Mouse (Mus musculus) ovary, postnatal 14 days (tissue): ENCODE data around the gene Mob3a.
A peak's percentile ranks its signal among the peaks of the same experiment; 100 is the strongest.

Source experiments
- DNase-seq: peaks from one replicate; pipeline ENCODE4 v3.0.0; 2022; ENCODE audit warnings: low spot score

Gene Mob3a

DNA sequence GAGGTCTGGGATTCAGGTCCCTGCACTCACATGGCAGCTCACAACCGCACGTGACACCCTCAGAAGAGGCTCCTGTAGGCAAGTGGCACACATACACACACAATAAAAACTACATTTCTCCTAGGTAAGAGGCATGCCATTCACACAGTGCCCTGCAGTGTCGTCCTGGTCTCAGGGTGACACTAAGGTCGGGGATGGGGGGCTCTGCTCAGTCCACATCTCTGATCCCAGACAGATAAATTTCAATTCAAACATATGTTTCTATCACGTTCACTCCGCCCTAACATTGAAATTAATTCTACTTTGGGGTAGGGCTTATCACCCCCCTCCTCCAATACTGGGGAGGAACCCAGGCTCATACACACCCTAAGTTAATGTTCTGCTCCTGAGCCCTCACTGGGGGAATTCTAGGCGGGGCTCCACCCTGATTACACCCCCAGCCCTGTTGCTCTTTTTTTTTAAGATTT, 1.7 kb downstream of the Mob3a start:
- no peak for DNase-seq

DNA sequence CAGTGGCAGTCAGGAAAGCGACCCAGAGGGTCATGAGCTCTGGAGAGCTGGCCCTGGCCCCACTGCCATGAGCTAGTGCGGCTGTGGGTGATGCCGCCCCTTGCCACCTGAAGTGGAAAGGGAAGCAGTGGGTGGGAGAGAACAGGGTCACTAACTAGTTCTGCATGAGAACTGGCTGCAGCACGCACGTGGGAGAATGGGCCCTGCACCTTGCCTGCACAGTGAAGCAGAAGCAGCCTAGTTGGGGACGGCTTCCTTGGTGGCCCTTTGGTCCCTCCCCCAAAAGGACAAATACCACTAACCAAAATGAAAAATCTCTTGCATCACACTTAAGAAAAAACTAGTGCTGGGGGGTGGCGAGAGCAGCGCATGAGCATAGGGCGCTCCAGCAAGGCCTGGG, 3.2 kb downstream of the Mob3a start:
- DNase-seq: no peak

DNA sequence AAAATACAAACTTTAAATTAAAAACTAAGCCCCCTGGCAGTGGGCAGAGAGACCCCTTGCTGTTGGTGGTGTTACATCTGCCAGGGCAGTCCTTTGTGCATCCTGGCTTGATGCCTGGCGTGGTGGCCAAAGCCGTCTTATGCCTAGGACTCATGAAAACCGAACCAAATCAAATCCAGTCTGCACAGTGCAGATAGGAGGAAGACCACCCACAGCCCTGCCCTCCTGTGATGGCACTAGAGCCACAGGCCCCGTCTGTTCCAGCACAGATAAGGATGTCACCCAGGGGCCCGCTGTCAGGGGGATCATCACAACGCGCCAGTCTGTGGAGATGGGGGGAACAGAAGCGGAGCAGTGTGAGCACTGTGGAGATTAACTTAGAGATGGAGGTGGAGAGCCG, 4.0 kb downstream of the Mob3a start:
- no peak for DNase-seq

DNA sequence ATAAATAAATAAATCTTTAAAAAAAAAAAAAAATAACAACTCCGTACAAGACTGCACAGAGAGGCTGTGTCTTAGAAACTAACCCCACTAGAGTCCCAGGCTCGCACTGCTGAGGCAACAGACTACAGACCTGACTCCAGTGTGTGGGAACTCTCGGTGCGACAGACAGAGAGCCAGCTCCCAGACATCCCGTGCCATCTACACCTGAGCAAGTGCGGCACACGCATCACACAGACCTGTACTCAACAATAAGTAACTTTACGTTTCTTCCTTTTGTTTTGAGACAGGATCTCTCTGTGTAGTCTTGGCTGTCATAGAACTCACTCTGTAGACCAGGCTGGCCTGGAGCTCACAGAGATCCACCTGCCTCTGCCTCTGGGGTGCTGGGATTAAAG, 4.4 kb downstream of the Mob3a start:
- no peak for DNase-seq

DNA sequence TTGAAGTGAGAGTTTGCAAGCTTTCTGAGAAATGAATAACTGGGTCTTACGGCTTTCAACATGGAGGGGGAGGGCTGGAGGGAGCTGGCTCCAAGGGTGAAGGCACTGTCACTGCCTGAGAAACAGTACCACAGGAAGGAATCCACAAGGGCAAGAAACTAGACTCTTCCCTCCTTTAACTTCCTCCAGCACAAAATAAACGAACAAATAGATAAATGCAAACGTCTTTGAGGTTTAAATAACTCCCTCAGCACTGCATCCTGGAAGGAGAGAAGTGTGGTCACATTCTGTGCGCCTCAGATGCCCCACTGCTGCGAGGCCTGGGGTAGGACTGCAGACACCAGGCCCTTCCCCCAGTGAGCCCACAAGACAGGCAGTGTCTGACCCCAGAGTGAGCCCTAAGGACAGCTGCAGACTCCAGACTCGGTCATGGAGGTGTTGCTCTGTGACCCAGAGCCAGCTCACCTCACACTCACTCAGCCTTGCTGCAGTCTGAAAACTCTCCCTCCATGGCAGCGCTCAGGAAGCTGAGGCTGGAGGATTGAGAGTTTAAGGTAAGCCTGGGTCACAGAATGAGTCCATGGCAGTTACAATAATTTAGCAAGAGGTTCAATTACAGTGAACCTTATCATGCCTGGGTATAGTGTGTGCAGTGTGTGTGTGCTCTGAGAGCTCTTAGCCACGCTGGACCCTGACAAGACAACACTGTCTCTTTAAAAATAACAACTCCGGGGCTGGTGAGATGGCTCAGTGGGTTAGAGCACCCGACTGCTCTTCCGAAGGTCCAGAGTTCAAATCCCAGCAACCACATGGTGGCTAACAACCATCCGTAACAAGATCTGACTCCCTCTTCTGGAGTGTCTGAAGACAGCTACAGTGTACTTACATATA, 5.0 kb downstream of the Mob3a start:
- DNase-seq: no peak

DNA sequence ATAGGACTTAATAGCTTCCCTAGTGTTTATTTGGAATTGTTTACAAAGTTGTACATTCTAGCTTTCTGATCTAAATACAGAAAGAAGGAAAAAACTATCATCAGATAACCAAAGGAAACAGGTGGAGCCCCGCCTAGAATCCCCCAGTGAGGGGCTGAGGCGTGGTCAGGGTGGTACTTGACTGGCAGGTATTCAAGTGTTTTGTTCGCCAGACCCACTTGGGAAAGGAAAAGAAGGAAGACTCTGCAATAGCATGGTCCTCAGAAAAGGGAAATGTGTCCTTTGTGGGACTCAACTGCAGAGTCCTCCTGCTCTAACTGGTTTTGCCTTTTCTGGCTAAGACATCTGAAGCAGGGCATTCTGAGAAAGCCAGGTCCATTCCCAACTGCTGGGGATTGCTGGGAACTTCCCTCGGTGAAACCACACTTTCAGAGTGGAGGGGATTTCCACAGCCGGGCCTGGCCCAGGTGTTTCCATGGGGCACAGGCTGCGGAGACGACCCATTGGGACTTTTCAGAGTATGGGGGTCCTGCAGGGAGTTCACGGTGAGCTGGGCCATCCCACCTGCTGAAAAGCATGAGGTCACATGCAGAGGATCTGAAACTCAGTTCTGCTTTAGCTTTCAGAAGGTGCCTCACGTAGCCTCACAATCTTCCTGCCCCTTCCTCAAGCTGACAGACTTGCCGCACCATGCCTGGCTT, 5.8 kb downstream of the Mob3a start:
- no peak for DNase-seq

DNA sequence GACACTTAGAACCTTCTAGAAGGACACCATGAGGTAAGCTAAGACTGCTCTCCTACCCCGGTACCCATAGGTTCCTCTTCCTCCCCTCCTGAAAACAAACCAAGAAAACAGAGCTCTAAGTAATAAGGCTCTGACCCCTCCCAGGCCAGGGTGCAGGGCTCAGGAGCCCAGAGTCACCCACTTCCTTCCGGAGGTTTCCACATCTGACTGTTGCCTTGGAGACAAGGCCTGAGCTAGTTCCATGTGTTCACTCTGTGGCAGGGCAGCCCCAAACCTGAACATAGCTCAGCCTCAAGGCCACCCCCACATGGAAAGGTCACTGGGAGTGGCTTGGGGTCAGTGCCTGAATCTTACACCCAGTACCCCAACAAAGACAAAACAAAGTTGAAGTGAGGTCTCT, 6.6 kb downstream of the Mob3a start:
- no peak for DNase-seq

DNA sequence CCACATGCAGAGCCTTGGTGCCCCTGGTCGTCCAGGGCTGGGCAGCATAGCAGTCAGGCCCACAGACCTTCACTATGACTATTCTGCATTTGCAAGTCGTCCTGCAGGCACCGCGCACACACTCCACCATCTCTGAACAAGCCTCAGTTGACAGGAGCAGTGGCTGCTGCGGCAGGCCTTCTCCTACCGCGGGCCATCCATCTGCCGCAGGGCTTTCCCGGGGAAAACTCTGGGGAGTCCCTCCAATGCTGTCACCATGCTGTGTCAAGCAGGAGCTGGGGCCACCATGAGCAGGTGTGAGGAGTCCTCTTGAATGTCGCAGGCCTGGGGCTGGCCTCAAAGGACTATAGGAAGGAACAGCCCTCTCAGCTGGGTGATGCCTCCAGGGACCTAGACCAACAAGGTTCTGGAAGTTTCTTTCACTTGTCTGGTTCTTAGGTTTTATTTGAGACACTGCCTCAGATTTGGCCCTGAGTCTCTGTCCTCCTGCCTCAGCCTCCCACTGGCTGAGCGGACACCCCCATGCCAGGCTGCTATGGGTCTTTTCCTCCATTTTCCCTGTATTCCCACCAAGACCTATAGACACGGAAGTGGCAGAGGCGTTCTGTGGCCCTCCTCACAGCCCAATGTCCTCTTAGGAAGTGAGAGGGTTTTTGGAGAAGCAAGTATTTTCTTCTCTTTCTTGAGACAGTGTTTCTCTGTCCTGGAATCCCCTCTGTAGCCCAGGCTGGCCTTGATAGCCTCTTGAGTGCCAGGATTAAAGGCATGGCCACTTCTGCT, 7.4 kb downstream of the Mob3a start:
- no peak for DNase-seq

DNA sequence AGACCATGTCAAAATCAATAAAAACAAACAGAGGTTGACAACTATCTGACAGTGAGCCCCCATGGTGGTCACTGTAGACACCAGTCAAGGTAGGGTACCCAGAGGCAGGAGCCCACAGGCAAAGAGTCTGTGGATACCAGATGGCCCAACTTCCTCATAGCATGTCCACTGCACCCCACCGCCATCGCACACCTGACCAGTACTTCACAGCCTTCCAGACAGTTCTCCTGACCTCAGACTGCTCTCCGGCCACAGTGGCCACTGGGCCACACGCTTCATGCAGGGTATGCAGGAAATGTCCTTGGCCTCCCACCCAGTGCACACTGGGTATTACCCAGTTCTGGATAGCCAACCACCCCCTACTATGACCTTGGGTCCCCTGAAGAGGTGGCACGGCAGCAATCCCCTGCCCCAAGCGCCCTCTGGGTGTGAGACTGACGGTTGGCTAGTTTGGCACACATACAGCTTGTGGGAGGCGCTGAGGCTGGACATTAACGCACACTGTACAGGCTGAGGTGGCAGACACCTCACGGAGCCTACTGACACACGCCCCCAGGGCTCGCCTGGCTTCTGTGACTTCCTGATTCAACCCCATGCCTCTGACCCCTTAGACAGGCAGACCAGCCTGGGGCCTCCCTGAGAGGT, 8.3 kb downstream of the Mob3a start:
- no peak for DNase-seq

DNA sequence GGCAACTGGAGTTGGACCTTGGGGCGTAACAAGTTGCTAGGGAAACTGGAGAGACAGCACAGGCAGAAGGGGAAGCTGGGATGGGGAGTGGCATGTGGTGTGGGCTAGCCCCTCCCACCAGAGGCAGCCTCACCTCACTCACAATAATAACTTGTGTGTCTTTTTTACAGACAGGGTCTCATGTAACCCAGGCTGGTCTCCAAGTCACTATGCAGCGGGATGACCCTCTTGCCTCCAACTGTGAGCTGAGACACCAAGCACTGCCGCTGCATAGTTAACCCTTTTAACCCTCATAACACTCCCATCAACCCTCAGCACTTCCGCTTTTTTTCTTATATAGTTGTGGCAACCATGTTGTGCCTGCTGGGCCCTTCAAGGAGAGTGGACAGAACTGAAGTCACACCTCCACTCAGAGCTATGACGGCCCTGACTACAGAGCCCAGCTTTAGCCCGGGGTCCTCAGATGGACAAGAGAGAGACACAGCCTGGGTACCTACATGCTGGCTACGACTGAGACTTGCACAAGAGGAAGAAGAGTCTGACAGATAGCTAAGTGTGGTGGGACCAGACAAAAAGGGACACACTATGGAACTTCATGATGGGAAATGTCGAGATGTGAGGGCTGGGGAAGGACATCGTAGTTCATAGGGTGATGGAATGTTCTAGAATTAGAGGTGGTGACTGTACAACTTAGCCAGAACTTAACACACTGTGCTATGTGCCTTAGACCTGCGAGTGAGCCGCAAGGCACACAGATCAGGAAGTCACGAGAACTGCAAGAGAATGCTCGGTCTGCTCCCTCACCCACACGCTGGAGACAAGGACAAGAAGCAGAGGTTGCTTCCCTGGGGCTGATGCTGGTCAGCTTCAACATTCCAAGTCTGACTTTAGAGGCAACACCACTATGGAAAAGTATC, 9.3 kb downstream of the Mob3a start:
- no peak for DNase-seq

DNA sequence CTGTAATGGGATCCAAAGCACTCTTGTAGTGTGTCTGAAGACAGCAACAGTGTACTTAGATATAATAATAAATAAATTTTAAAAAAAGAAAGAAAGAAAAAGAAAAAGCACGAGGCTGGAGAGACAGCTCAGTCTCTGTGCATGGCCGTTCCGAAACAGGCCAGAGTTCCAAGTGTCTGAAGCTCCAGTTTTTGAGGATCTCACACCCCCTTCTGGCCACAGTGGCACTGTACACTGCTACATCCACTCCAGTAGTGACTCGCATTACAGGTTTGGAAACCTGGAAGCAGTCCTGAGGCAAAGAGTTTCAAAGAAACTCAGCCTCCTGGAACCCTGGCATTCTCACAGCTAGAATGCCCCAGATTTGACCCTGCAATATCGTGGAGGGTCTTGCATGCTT, 13.9 kb downstream of the Mob3a start:
- DNase-seq: peak; percentile 58

DNA sequence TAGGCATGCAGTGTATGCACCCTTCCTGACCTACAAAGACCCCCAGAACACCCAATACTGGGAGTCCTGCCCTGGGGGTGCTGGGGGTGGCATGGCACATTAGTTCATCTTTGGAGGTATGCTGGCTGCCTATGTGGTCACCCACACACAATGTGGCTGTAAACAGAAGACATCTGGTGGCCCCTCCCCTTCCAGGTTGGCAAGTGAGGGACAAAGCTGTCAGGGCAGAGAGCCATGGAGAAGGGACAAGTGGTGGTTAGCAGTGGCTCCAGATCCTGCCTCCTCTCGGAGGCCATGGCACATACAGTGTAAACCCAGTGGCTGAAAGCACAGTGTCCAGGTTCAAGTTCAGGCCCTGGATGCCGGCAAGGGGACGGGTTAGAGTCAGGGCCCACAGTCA, 15.2 kb downstream of the Mob3a start:
- DNase-seq: no peak

DNA sequence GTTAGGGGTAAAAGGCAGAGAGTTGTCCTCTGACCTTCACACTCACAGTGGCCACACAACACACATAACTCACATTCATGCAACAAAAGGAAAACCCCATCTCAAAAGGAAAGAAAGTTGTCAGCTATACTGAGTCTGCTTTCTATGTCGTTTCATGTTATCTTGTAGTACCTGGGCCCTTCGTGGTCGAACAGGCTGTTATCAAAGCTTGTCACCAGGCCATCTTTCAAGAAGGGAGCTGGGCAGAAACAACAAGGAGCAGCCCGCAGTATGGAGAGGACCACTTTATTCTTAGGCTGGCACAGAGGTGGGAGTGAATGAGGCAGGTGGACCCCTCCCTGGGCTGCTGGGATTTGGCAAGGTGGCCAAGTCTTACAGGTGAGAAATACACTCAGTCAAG, 16.8 kb downstream of the Mob3a start:
- DNase-seq: no peak

DNA sequence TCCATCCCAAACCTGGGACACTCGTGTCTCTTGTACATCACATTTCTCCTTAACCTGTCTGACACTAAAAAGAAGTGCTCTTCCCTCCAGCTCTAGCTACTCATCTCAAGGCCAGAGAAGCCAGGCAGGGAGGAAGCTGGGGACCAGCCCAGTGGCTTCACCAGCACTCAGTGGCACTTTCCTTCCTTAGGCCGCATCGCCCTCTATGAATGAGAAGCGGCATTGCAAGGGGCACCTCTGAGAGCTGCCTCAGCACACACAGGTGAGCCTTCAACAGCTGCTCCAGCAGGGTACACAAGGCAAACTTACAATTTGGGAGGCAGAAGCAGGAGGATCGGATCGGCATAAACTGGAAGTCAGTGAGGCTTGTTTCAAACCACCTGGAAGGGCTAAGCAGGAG, 17.6 kb downstream of the Mob3a start:
- DNase-seq: peak; percentile 58

DNA sequence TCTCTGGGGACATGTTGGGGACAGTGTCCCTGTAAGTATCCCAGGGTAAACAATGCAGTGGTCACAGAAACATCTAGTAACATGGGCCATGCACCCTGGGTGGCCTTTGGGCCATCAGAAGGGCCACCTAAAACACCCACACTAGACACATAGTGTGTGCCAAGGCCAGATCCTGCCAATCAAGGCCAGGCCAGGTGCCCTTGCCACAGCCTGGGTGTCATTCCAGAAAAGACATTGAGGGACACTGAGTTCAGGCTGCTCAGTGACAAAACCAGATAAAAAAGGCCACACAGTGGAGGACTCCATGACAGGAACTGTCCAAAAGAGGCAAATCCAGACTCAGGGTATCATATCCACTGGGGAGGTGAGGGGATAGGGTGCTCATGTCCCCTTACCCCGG, 18.1 kb downstream of the Mob3a start:
- no peak for DNase-seq

DNA sequence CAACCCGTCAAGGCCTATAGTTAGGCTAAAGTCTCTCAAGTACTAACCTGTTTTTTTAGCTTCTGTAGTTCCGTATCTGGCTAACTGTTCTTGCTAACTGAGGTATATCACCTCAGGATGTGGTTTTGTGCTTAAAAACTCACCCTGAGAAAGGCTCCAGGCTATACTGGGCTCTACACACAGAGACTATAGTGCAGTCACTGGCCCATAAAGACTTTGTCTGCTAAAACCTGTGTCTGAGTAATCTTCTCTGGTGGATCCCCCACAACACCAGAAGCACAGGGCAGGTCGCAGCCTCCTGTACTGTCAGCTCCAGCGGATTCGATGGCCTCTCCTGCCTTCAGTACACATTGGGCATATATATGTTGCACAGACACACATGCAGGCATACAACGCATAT, 19.8 kb downstream of the Mob3a start:
- DNase-seq: no peak

DNA sequence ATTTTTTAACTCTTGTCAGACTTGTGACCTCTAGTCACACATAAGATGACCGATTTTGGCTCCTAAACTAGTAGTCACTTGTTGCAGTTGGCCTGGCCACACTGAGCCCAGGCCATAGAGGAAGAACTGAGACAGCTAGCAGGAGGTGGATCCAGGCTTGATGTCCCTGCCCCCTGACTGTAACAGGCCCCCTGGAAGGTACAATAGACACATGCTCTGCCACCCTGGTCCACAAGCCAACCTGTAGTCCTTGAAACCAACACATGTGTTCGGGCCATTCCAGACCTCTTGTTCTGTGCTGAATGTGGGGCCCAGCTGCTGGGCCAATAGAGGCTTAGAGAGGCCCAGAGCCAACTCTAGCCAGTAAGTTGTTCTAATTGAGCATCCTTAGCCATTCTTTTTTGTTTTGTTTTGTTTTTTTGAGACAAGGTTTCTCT, 21.5 kb downstream of the Mob3a start:
- DNase-seq: no peak

DNA sequence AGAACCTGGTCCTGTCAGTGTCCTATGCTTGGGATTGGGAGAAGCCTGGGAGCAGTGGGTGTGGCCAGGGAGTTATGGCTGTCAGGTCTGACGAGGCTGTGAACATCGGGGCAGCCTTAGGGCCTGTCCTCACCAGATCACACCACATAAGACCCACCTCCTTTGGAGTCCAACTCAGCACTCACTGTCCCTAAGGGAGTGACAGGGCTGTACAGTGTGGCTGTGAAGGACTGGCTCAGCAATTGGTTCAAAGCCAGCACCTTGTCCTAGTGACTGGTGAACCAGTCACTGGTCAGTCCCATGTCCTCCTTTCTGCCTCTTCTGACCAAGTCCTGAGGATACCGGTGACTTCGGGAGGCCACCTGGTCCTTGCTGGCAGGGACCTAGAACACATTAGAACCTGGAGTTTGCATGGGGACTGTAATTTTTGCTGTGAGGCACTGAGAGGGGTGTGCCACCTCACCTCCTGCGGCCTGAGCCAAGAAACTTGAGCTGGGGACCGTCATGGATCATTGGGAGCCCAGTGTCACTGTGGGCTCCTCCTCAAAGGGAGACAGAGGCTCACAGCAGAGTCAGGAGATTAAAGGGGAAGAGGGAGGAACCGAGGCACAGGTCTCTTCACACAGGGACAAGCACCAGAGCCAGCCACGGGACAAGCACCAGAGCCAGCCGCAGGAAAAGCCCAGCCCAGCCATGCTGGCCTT, 22.1 kb downstream of the Mob3a start:
- no peak for DNase-seq

DNA sequence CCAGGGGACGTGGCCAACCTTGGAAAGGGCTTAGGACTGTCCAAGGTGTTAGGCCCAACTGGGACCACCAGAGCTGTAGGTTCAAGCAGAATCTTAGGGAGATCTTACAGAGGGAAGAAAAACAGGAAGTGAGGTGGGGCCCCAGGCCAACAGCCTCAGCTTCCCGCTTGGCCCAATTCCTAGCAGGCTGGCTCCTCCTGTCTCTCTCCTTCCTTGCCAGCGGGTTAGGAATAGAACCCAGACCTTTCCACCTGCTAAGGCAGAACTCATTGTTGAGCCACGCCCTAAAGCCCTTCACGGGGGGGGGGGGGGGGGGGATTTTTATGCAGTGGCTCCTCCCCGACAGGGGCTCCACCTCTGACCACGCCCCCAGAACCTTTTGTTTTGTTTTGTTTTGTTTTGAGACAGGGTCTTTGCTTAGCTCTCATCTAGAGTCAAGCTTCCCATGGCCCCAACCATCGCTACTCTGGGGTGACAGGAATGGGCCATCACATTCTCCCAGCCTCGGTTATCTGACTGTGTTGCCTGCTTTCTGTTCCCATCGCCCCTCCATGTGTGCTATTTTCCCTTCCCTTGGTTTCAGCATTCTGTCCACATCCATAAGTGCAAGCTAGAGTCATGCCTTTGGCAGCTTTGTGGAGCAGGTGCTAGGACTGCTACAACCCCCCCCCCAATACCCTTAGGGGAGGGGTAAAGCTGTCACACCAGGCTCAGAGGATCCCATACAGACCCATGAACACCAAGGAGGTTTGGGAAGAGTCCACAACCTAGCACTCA, 23.0 kb downstream of the Mob3a start:
- no peak for DNase-seq
